Mouse (Mus musculus): ENCODE data around the gene Gm45140.

The Gm45140 gene

GRCm38 (mm10) chr6:87845031-87845695 is 9.6 kb upstream of the Gm45140 start:
- DNase-seq (ENCODE audit: low spot score), result no peak

GRCm38 (mm10) chr6:87842254-87842653 is 6.7 kb upstream of the Gm45140 start:
- DNase-seq (ENCODE audit: low spot score), result no peak

GRCm38 (mm10) chr6:87841635-87842034 is 6.0 kb upstream of the Gm45140 start:
- DNase-seq (ENCODE audit: low spot score), result no peak

DNA sequence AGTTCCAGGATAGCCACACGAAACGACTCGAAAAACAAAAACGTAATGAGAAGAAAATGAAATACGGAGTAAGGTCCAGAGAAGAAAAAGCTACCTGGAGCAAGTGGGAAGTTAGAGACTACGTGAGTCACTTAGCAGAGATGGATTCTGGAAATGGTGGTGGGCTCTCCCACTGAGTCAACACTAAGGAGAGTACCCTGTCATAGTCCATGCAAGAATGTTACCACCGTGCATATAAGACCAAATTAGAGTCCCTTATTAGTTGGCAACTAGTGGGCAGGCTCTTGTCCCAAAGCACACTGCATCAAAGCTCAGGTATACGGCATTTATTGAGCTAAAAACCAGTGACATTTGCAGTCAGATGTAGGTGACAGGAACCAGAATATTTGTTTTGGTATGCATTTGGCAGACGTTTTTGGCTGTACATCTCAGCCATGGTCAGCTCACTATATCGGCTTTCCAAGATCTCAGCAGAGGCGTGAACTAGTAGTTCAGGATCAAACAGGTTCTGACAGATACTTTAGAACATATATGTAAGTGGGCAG is 4.3 kb upstream of the Gm45140 start:
- no peak for DNase-seq (ENCODE audit: low spot score)

DNA sequence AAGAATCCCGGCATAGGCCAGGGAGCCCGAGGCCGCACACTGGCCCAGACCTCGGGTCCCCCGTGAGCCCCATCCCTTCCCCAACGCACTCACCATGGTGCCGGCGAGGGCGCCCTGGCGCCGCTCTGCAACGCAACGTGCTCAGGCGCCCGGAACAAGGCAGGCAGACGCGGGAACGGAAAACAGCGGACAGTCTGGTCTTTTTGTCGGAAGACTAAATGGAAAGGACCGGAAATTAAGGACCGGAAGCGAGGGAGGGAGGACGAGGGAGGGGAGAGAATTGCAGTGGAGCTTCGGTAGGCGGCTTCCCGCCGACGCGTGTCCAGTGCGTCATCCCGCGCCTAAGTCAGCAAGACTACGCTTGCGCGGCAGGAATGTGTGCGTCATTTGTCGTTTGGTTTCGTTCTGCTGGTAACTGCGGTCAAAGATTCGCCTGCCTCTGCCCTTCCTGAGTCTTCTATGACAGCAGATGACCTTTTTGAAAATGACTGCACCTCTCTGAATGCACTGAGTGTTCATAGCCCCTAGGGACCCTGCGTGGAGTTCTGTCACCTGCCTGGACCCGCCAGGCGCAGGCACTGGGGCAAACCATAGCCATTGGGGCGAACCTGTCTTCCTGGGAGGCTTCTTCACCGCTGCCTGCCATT is 3.1 kb upstream of the Gm45140 start, which contains the start of gene Isy1:
Gene Isy1 (minus strand): TSS at position 248 of the 647 bp plus-strand sequence.
- peak; percentile 96 for DNase-seq (ENCODE audit: low spot score)

GRCm38 (mm10) chr6:87820366-87820765 is 15.2 kb downstream of the Gm45140 start:
- no peak for DNase-seq (ENCODE audit: low spot score)

DNA sequence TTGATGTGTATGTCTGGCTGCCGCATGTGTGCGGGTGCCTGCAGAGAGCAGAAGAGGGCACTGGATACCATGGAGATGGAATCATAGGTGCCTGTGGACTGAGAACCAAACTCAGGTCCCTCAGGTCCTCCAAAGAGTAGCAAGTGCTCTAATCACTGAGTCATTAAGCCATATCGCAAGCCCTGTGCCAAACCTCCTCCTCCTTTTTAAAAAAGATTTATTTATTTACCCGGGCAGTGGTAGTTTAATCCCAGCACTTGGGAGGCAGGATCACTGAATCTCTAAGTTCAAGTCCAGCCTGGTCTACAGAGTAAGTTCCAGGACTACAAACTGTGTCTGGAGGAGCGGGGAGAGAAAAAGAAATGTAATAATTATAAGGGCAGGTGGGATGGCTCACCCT is 21.1 kb downstream of the Gm45140 start:
- DNase-seq (ENCODE audit: low spot score), result no peak

DNA sequence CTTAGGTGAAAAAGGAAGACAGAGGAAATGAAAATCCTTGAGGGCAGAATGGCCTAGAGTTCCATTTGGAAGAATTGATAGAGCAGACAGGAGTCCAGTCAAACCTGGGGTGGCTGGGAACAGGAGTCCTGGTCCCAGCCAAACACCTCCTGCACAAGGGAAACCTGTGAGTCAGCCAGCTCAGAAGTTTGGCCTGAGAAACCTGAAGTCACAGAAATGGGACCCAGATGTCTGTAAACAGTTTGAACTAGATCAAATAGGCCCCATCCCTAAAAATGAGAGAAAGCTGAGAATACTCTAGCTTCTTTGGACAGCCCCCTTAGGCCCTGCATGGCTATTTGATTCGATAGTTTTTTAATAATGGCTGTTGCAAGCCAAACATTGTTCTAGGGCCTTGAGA is 22.9 kb downstream of the Gm45140 start:
- no peak for DNase-seq (ENCODE audit: low spot score)

DNA sequence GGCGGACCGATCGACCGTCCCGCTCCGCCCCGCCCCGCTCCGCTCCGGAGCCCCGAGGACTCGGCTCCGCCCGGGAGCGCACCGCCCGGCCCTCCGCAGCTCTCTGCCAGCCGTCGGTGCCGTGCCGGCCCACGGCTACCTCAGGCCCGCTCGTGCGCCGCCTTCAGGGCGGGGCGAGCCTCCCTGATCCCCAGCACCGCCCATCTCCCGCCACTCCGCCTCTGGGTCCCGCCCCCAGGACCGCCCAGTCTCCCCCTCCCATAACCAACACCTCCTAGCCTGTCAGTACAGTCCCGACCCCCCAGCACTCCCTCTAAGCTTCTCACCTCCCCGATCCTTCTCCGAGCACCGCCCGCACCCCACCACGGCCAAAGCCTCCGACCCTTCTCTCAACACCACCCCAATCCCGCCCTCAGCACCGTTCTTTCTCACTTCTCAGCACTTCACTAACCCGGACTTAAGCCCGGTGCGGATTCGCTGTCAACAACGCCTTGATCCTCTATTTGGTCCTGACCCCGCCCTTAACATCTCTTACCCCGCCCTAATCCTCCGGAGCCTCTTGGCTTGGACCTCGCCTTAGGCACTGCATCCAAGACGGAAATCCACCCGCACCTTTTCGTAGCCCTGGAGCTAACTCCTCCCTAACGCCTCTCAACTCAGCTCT is 23.8 kb downstream of the Gm45140 start, which contains the start of gene Rab43:
Gene Rab43 (minus strand): TSS at position 490 of the 664 bp plus-strand sequence.
- DNase-seq (ENCODE audit: low spot score), result peak; percentile 89

GRCm38 (mm10) chr6:87810713-87811669 is 24.6 kb downstream of the Gm45140 start:
- DNase-seq (ENCODE audit: low spot score), result peak; percentile 31

GRCm38 (mm10) chr6:87810311-87810710 is 25.3 kb downstream of the Gm45140 start:
- peak; percentile 37 for DNase-seq (ENCODE audit: low spot score)

DNA sequence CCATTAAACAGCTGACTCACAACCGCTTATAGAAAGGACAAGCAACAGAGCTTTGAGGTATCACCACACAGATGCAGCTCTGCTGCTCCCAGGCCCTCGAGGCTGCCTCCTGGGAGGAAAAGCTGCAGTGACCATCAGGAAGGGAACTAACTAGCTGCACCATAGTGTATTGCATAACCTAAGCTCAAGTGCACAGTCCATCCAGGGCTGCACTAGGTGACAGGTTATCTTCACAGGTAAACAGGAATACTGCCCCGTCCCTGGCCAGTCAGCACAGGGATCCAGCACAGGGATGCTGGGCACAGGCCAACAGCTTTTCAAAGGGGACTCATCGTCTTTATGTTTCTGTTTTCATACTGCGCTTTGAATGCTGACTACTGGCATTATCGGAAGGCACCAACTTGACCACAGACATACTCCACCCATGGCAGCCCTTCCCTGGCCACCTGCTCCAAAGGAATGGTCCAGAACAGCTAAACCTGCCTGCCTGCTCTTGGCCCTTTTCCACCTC is 25.9 kb downstream of the Gm45140 start:
- peak; percentile 37 for DNase-seq (ENCODE audit: low spot score)

GRCm38 (mm10) chr6:87809144-87809543 is 26.5 kb downstream of the Gm45140 start:
- DNase-seq (ENCODE audit: low spot score), result no peak

GRCm38 (mm10) chr6:87808521-87808920 is 27.1 kb downstream of the Gm45140 start:
- no peak for DNase-seq (ENCODE audit: low spot score)

DNA sequence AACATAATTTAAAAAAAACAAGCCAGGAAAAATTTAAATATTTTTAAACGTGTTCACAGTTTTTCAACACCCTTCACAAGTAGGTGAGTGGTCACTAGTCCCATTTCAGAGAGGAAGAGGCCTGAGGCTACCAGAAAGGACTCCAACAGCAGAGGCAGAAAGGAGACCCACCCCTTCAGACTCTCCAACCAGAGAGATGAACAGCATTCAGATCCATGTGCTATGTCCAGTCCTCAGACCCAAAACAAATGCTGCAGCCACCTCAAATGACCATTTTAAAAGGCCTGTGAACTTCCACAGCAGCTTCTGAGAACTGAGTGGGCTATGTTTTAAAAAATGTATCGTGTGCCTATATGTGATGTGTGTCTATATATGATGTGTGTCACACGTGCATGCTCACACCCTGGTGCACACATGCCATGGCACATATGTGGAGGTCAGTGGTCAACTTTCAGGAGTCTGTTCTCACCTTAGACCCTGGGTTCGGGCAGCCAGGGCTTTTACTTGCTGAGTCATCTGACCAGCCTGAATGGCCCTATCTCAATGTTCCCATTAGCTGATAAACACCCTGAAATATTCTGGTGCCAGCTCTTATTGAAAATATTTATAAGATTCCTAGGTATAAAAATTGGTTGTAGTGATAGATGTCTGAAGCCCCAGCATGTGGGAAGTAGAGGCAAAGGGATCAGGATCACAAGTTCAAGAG is 27.7 kb downstream of the Gm45140 start:
- peak; percentile 53 for DNase-seq (ENCODE audit: low spot score)

GRCm38 (mm10) chr6:87806857-87807256 is 28.7 kb downstream of the Gm45140 start:
- DNase-seq (ENCODE audit: low spot score), result no peak

DNA sequence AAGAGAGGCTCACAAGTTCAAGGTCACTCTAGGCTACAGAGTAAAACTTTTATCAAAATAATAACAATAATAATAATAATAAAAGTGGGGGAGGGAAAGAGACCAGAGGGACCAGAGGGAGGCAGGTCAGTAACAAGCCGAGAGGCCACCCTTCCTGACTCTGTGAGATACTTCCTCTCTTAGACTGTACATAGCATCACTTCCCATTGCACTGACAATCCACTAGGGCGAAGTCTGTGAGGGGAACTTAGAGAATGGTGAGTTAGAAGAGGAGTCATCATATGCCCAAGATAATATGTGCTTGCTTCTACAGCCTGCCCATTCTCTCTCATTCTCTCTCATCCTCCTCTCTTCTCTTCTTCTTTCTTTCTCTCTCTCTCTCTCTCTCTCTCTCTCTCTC is 29.6 kb downstream of the Gm45140 start:
- no peak for DNase-seq (ENCODE audit: low spot score)

DNA sequence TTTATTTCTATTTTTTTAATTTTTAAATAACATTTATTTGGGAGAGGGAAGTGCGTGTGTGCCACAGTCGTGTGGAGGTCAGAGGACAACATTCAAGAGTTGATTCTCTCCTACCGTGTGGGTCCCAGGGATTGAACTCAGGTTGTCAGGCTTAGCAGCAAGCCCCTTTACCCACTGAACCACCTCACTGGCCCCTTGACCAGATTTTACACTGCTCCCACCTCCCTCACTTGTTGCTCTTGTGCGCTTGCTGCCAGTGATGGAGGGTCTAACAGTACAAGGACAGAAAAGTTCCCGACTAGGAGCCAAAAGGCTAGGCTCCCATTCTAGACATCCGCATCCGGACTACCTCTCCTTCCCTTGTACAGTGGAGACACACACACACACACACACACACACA is 30.1 kb downstream of the Gm45140 start:
- DNase-seq (ENCODE audit: low spot score), result no peak

DNA sequence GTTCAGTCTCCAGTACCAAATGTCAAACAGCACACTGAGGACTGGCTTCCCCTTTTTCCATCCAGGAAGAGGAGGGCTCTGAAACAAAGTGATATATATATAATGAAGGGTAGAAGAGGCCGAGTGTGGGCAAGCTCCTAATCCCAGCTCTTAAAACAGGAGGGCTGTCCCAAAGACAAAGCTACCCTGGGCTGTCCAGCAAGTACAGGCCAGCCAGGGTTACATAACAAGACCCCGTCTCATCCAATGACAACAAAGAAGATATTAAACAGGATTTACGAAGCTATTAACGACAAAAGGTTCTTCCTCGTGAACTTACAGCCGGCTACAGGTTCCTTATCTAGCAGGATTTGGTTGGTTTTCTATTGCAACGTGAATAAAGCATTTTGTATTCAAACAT is 30.7 kb downstream of the Gm45140 start:
- no peak for DNase-seq (ENCODE audit: low spot score)

GRCm38 (mm10) chr6:87804036-87804435 is 31.6 kb downstream of the Gm45140 start:
- no peak for DNase-seq (ENCODE audit: low spot score)

GRCm38 (mm10) chr6:87802462-87802861 is 33.1 kb downstream of the Gm45140 start:
- DNase-seq (ENCODE audit: low spot score), result no peak

Data from c-Kit-positive CD71-positive TER-119-positive erythroid progenitor cells, embryonic 14.5 days (primary cell).